Mouse (Mus musculus): Measurements from ENCODE around the gene Olfr543. TPM values are rescaled to one million over a fixed set of nuclear protein-coding genes. Genes with fewer than 3 reads are reported as not detected.

Olfr543 gene
- polyA plus RNA-seq (2015; fragmentation: Nextera tagmentation; extraction: Ambion mirVana) = 0.38 and 0.40 TPM in 2 replicates

DNA sequence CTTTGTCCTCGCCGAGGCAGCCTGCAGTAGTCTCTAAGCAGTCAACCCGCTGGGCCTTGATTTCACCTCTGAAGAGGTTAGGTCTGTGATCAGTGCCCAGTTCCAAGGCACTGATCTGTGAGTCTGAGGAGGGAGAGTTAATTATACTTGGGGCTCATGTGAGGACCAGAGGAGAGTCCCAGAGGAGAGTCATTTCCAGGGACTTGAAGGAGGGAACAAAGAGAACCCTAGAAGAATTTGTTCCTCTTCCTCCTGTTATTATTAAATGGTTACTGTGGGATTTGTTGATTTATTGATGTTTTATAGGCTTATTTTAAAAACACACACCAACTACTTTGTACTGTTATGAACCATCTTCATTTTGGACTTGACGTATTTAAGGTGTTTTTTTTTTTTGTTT lies at the start of gene Olfr543:
TSS of gene Olfr543 (minus strand) at position 101 of the 400 bp plus-strand sequence.
- H3K27me3 ChIP-seq = no peaks in the 10 kb centered on the region
- H3K27ac ChIP-seq = no peak within 1 kb of the TSS
- H3K4me1 ChIP-seq (replicated peaks) = peaks cover 40% of the 10 kb centered on the region
- no peaks in the 10 kb centered on the region for H3K9me3 ChIP-seq (replicated peaks)
- no peak for ATAC-seq (ENCODE audit: low read depth)
- 86% methylated on average over 4 of the region's 4 CpGs for WGBS (ENCODE audit: insufficient replicate concordance)
- H3K9ac ChIP-seq = no peak within 1 kb of the TSS
- 0 out of 2 replicates have a peak, but pooled peaks cover 3% of the 10 kb centered on the region for H3K36me3 ChIP-seq
- no peak for DNase-seq
- H3K4me2 ChIP-seq = no peak within 1 kb of the TSS
- H3K4me3 ChIP-seq (replicated peaks) = no peak within 1 kb of the TSS

DNA sequence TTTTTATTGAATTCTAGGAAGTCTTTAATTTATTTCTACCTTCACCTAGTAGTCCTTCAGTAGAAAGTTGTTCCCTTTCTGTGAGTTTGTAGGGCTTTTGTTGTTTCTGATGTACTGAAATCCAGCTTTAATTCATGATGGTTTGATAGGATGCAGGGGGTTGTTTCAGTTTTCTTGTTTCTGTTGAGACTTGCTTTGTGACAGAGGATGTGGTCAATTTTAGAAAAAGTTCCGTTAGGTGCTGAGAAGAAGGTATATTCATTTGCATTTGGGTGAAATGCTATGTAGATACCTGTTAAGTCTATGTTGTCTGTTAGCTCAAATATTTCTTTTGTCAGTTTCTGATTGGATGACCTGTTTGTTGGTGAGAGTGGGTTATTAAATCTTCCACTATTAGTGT lies 47.6 kb upstream of the Olfr543 start:
- no peaks in the 10 kb centered on the region for H3K9me3 ChIP-seq (replicated peaks)
- no peaks in the 10 kb centered on the region for H3K27me3 ChIP-seq
- no peak for DNase-seq
- H3K4me1 ChIP-seq (replicated peaks) = no peaks in the 10 kb centered on the region
- ATAC-seq (ENCODE audit: low read depth) = no peak
- no peak overlapping the region for H3K9ac ChIP-seq
- no peak overlapping the region for H3K4me2 ChIP-seq
- no peak overlapping the region for H3K27ac ChIP-seq
- WGBS (ENCODE audit: insufficient replicate concordance) = 43% methylated on average over 1 of the region's 1 CpGs
- no peak overlapping the region for H3K4me3 ChIP-seq (replicated peaks)
- H3K36me3 ChIP-seq = no peaks in the 10 kb centered on the region

DNA sequence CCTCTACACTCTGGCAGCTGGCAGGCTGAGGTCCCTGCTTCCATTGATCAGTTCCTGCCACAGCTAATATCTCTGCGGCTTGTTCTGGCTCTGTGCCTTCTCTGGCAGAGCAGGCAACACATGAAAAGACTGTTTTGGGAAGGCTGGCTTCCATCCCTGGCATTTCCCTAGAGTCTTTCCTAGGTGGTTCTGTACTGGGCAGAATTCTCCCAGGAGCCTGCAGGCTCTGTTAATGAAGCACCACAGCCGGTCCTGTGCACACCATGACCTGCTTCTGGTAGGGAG lies 35.5 kb upstream of the Olfr543 start:
- Histone ChIP-seq H3K36me3 (no peaks in the 10 kb centered on the region), H3K4me1 (replicated peaks) (peaks cover 18% of the 10 kb centered on the region), H3K9me3 (replicated peaks) (no peaks in the 10 kb centered on the region), H3K9ac (no peak overlapping the region), H3K4me3 (replicated peaks) (no peak overlapping the region), H3K27ac (no peak overlapping the region), H3K4me2 (no peak overlapping the region), H3K27me3 (peaks cover 11% of the 10 kb centered on the region)
- WGBS (ENCODE audit: insufficient replicate concordance) = 59% methylated on average over 2 of the region's 2 CpGs
- DNase-seq (no peak), ATAC-seq (ENCODE audit: low read depth) (no peak)

DNA sequence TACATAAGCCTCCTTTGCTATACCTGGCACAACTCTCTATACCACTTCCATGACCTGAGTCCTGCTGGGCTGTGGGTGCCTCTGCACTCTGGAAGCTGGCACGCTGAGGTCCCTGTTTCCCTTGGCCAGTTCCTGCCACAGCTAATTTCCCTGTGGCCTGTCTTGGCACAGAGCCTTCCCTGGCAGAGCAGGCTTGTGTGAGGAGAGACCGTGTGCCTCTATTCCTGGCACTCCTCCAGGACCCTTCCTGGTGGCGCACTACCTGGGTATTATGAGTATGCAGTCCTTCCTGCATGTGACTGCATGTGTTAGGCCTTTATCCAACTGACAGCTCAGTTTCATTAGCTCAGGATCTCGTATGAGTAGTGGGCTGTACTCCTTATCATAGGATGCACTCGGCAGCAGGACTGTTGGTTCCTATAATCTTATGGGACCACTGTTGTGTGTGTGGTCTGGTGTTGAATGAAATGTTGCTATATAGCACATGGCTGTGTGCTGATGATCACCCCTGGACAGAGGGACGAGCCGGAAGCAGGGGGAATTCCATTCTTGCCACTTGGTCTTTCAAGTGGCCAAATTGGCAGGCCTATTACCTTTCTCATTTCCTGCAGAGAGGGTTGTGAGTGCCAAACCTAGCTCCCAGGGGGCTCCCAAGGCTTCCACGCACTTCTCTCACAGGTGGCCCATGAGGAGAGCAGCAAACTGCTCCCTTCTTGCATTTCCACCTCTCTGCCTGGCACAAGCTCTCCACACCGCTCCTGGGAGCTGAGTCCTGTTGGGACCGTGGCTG lies 35.0 kb upstream of the Olfr543 start:
- ATAC-seq (ENCODE audit: low read depth) = no peak
- whole genome bisulfite sequencing (ENCODE audit: insufficient replicate concordance) = 49% methylated on average over 10 of the region's 10 CpGs
- no peak overlapping the region for H3K9ac ChIP-seq
- H3K4me2 ChIP-seq = no peak overlapping the region
- no peak overlapping the region for H3K27ac ChIP-seq
- DNase-seq = no peak
- H3K4me1 ChIP-seq (replicated peaks) = peaks cover 18% of the 10 kb centered on the region
- peaks cover 13% of the 10 kb centered on the region for H3K27me3 ChIP-seq
- no peak overlapping the region for H3K4me3 ChIP-seq (replicated peaks)
- H3K36me3 ChIP-seq = no peaks in the 10 kb centered on the region
- H3K9me3 ChIP-seq (replicated peaks) = no peaks in the 10 kb centered on the region

DNA sequence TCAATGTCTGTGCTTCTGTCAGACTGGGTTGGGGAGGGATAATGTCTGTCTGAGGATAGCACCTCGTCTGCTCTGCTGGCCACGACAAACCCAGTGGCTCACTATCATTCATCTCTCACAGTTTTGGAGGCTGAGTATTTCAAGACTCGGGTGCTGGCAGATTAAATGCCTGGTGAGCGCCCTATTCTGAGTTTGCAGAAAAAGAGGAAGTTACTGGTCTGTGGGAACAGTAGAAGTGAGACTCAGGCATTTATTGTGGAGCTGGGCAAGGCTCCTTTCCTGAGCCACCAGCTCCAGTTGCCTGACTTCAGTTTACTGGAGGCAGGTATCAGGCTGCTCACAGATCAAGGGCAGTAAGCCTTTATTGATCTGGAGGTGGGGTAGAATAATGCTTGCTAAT lies 32.7 kb upstream of the Olfr543 start:
- Histone ChIP-seq H3K9me3 (replicated peaks) (no peaks in the 10 kb centered on the region), H3K36me3 (no peaks in the 10 kb centered on the region), H3K4me1 (replicated peaks) (peaks cover 18% of the 10 kb centered on the region), H3K9ac (no peak overlapping the region), H3K27ac (no peak overlapping the region), H3K27me3 (peaks cover 14% of the 10 kb centered on the region), H3K4me3 (replicated peaks) (no peak overlapping the region), H3K4me2 (no peak overlapping the region)
- no peak for ATAC-seq (ENCODE audit: low read depth)
- no peak for DNase-seq
- 14% methylated on average over 4 of the region's 4 CpGs for WGBS (ENCODE audit: insufficient replicate concordance)

DNA sequence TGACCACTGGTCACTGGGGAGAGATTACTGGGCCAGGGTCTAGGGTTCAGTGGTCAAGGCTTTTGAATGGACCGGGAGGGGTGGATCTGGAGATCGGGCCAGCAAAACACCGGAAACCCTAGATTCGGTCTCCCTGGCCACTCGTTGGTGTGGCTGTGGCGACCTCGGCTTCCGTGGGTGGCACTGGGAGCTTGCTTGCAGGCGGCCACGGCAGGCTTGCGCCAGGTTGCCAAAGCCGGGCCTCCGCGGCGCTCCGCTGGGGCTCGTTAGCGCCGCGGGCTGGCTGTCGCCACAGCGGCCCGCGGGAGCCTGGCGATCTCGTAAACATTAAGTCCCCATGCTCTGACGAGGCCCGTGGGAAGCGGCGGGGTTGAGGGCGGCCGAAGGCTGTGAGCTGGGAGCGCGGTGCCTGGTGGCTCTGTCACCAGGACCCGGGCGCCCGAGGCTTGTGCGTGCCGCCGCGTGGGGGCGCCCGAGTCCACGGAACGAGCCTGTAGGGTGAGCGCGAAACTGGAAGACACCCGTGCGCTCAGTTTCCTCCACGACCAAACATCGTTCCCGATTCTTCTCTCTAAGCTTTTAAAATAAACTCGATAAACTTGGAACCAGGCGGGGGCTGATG lies 31.4 kb upstream of the Olfr543 start:
- ATAC-seq (ENCODE audit: low read depth) (peak; percentile 86), DNase-seq (peak; percentile 53)
- peak overlapping the region; percentile 52 for H3K4me3 ChIP-seq (replicated peaks)
- H3K4me1 ChIP-seq (replicated peaks) = peaks cover 18% of the 10 kb centered on the region
- H3K9ac ChIP-seq = peak overlapping the region; percentile 62
- H3K27me3 ChIP-seq = peaks cover 14% of the 10 kb centered on the region
- H3K36me3 ChIP-seq = no peaks in the 10 kb centered on the region
- no peaks in the 10 kb centered on the region for H3K9me3 ChIP-seq (replicated peaks)
- 1% methylated on average over 54 of the region's 54 CpGs for WGBS (ENCODE audit: insufficient replicate concordance)
- H3K27ac ChIP-seq = no peak overlapping the region
- peak overlapping the region; percentile 76 for H3K4me2 ChIP-seq

DNA sequence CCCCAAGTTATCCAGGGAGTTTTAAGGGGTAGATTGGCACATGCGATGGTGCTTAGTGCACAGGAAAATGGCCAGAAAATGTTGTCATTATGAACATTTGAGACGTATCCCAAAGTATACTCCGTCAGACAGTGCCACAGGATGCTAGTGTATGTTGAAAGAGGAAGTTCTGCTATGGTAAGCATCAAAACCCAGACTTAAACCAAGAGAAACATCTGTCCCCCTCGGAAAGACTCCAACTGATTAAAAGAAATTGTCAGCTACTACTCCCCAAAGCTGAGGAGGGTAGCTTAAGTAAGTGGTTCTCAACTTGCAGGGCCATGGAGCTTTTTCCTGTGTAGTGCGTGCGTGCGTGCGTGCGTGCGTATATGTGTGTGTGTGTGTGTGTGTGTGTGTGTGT lies 30.4 kb upstream of the Olfr543 start:
- ATAC-seq (ENCODE audit: low read depth) (no peak), DNase-seq (no peak)
- Histone ChIP-seq H3K4me2 (no peak overlapping the region), H3K9me3 (replicated peaks) (no peaks in the 10 kb centered on the region), H3K27ac (no peak overlapping the region), H3K27me3 (peaks cover 14% of the 10 kb centered on the region), H3K4me3 (replicated peaks) (no peak overlapping the region), H3K36me3 (no peaks in the 10 kb centered on the region), H3K4me1 (replicated peaks) (peaks cover 18% of the 10 kb centered on the region), H3K9ac (no peak overlapping the region)
- 67% methylated on average over 10 of the region's 10 CpGs for WGBS (ENCODE audit: insufficient replicate concordance)

DNA sequence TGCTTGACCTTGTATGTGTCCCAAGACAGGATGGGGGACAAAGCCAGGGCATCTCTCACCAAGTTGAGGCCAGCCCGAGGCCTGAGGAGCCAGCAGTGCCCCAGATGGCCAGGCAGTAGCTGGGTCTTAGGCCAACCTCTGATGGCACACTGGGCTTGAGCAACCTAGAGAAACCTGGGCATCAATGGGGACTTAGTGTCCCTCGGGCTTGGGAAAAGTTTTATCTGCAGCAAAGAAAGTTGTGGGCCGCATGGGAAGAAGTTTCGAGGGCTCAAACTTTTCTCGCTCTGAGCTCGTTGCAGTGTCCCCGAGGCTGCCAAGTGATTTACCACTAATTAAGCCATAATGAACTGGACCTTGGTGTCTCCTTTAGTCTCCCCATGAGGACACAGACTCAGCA lies 28.2 kb upstream of the Olfr543 start:
- H3K36me3 ChIP-seq = no peaks in the 10 kb centered on the region
- no peaks in the 10 kb centered on the region for H3K9me3 ChIP-seq (replicated peaks)
- peaks cover 18% of the 10 kb centered on the region for H3K4me1 ChIP-seq (replicated peaks)
- H3K27me3 ChIP-seq = peaks cover 14% of the 10 kb centered on the region
- no peak overlapping the region for H3K9ac ChIP-seq
- no peak overlapping the region for H3K27ac ChIP-seq
- ATAC-seq (ENCODE audit: low read depth) (no peak), DNase-seq (no peak)
- WGBS (ENCODE audit: insufficient replicate concordance) = 69% methylated on average over 7 of the region's 7 CpGs
- H3K4me3 ChIP-seq (replicated peaks) = no peak overlapping the region
- no peak overlapping the region for H3K4me2 ChIP-seq

DNA sequence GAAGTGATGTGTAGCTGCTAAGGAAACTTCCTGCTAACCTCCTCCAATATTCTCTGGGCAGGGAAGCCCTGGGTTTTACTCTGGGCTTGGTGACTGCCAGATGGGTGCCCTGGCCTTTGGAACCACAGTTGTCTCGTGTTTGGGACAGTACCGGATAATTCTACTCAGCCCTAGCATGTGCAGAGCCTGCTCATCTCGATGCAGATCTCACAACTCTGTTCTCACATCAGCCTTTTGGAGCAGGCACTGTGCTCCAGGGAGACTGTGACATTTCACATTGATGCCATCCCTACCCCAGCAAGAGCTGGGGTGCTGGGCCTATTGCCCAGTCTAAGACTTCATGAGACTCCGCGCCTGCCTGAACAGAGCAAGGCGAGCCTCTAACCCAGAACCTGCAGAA lies 27.2 kb upstream of the Olfr543 start:
- H3K4me2 ChIP-seq = no peak overlapping the region
- ATAC-seq (ENCODE audit: low read depth) (no peak), DNase-seq (no peak)
- 82% methylated on average over 6 of the region's 6 CpGs for WGBS (ENCODE audit: insufficient replicate concordance)
- no peaks in the 10 kb centered on the region for H3K36me3 ChIP-seq
- peaks cover 11% of the 10 kb centered on the region; the same call in 1 of the 2 replicates for H3K27me3 ChIP-seq
- H3K4me3 ChIP-seq (replicated peaks) = no peak overlapping the region
- H3K9me3 ChIP-seq (replicated peaks) = no peaks in the 10 kb centered on the region
- H3K4me1 ChIP-seq (replicated peaks) = peaks cover 11% of the 10 kb centered on the region
- no peak overlapping the region for H3K27ac ChIP-seq
- H3K9ac ChIP-seq = no peak overlapping the region

DNA sequence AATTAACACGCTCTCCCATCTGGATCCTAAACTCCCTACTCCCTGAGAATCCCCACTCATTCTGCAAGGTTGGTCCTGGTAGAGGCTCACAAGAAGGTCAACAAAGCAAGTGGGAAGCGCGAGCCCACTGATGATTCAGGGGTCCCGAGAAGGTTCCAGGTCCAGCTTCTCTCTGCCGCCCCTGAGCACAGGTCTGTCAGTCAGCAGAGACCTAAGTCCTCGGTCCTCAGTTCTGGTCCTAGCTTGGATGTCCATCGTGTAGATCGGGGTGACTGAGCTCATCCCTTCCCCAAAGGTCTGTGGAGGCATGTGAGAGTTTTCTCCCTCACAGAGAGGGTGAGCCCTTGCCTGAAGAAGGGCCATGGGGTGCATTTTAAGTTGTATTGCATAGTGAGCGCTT lies 26.6 kb upstream of the Olfr543 start:
- no peak overlapping the region for H3K9ac ChIP-seq
- DNase-seq = no peak
- peaks cover 5% of the 10 kb centered on the region; the same call in 1 of the 2 replicates for H3K4me1 ChIP-seq (replicated peaks)
- H3K4me2 ChIP-seq = no peak overlapping the region
- no peak for ATAC-seq (ENCODE audit: low read depth)
- no peaks in the 10 kb centered on the region for H3K9me3 ChIP-seq (replicated peaks)
- WGBS (ENCODE audit: insufficient replicate concordance) = 74% methylated on average over 9 of the region's 9 CpGs
- H3K27me3 ChIP-seq = peaks cover 11% of the 10 kb centered on the region; the same call in 1 of the 2 replicates
- H3K36me3 ChIP-seq = no peaks in the 10 kb centered on the region
- no peak overlapping the region for H3K4me3 ChIP-seq (replicated peaks)
- no peak overlapping the region for H3K27ac ChIP-seq

DNA sequence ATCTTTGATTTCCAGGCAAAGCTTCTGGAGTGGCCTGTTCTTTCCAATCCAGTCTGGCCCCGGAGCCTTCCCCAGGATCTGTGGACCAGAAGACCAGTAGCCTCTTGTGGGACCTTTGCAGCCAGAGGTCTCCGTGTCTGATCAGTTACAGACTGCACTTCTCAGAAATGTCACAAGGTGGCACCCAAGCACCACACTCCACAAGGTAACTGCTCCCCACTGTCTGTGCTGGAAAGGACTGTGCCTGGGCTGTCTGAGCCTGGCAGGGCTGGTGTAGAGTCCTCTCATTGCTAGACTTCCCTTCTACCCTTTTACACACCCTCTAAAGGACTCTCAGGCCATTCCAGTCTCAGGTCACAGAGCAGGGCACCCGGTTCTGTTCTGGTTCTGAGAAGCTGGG lies 25.4 kb upstream of the Olfr543 start:
- H3K36me3 ChIP-seq = no peaks in the 10 kb centered on the region
- DNase-seq (peak; percentile 43), ATAC-seq (ENCODE audit: low read depth) (peak; percentile 60; the same call in 1 of the 2 replicates)
- H3K4me2 ChIP-seq = no peak overlapping the region
- 0 out of 2 replicates have a peak, but pooled peaks cover 3% of the 10 kb centered on the region for H3K27me3 ChIP-seq
- no peak overlapping the region for H3K27ac ChIP-seq
- 34% methylated on average over 3 of the region's 3 CpGs for WGBS (ENCODE audit: insufficient replicate concordance)
- H3K9ac ChIP-seq = no peak overlapping the region
- no peak overlapping the region for H3K4me3 ChIP-seq (replicated peaks)
- no peaks in the 10 kb centered on the region for H3K9me3 ChIP-seq (replicated peaks)
- H3K4me1 ChIP-seq (replicated peaks) = no peaks in the 10 kb centered on the region

DNA sequence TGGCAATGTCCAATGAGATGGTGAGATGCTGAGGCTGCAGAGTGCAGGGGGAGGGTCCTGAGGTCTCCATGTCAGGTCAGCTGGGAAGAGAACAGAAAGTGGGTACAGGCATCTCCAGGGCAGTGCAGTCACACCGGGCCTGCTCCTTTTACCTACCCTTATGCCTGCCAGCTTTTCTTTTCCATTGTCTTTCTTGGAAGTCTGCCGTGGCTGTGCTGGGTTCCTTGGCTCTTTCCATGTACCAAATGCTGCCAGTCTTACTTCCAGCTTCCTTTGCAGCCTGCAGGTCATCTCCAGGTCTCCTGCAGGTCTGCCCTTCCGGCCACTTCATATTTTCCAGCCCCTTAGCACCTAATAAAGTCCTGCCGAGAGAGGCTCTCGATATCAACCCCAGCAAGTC lies 20.5 kb upstream of the Olfr543 start:
- Histone ChIP-seq H3K27me3 (no peaks in the 10 kb centered on the region), H3K9me3 (replicated peaks) (no peaks in the 10 kb centered on the region), H3K4me2 (no peak overlapping the region), H3K27ac (no peak overlapping the region), H3K4me3 (replicated peaks) (no peak overlapping the region), H3K36me3 (no peaks in the 10 kb centered on the region), H3K4me1 (replicated peaks) (no peaks in the 10 kb centered on the region), H3K9ac (no peak overlapping the region)
- no peak for DNase-seq
- WGBS (ENCODE audit: insufficient replicate concordance) = 64% methylated on average over 5 of the region's 5 CpGs
- ATAC-seq (ENCODE audit: low read depth) = no peak
